Mouse (Mus musculus): ENCODE data around the gene Hmgn3. TPM values are rescaled to one million over a fixed set of nuclear protein-coding genes. Genes with fewer than 3 reads are reported as not detected.

Hmgn3 gene
- polyA plus RNA-seq, 1 experiment from 2014 or later, result 18.7 TPM

DNA sequence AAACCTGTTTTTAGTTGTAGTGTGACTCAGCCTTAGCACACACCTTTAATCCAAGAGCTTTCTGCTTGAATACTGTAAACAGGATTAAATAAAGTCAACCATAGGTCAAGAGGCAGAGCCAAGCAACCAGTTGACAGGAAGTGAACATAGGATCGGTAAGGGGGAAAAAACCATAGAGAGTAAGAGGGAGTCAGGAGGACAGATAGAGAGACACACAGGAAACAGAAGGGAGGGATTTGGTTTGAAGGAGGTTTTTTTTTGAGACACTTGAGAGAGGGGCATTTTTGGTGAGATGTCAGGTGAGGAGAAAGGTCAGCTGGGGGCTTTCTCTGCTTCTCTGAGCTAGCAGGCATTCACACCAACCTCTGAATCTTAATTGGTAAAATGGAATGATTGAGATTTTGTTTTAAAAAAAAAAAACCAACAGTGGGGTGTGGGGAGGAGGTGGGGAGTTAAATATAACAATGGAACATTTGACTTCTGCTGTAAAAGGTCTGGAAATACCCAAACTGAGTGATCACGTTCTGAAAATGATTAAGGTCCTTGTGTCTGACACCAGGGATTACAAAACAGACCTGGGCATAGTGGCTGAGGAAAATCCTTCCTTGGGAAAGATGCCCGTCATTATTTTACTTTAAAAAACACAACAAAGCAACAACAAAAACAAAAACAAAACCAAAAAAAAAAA lies 51.7 kb downstream of the Hmgn3 start:
- ATAC-seq (replicated peaks; ENCODE audit: low FRiP score), result no peak
- 66% methylated on average over 3 of the region's 3 CpGs for WGBS
- H3K4me1 ChIP-seq (replicated peaks; ENCODE audit: control insufficient read depth, insufficient read depth, low read length), result no peaks in the 10 kb centered on the region

DNA sequence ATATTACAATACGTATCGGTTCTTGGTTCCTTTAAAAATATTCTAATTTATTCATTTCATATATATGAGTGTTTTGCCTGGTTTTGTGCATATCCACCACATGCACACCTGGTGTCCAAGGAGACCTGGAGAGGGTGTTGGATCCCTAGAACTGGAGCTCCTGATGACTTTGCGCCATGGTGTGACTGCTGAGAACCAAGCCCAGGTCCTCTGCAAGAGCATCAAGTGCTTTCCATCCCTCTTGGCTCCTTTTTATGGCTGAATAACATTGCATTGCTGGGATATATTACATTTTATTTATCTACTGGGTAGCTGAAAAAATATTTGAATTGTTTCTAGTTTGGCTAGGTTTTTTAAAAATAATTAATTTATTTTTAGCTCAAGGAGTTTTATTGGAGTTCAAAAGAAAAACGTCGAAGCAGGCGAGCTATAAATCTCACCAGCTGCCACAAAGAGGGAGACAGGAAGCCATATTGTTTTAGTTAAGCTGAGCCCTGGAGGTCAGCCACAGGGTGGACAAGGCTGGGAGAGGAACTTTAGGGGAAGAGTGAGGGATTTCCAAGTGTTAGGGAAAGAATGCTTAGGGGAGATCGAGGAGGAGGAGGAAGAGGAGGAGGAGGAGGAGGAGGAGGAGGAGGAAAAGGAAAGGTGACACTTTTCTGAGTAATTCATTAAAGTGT lies 62.6 kb downstream of the Hmgn3 start:
- DNase-seq (ENCODE audit: low spot score), result no peak
- Histone ChIP-seq H3K9ac (ENCODE audit: low read depth, low read length) (no peak overlapping the region), H3K27ac (ENCODE audit: low read depth, low read length) (no peak overlapping the region), H3K9me3 (ENCODE audit: control insufficient read depth, low read length) (no peaks in the 10 kb centered on the region), H3K27me3 (replicated peaks; ENCODE audit: control insufficient read depth, insufficient read depth, low read length) (no peaks in the 10 kb centered on the region), H3K4me2 (no peak overlapping the region), H3K4me1 (replicated peaks; ENCODE audit: control insufficient read depth, insufficient read depth, low read length) (no peaks in the 10 kb centered on the region), H3K4me3 (ENCODE audit: low read depth, low read length) (no peak overlapping the region), H3K36me3 (ENCODE audit: control insufficient read depth, insufficient read depth, low read length) (no peaks in the 10 kb centered on the region)
- no peak for ATAC-seq (replicated peaks; ENCODE audit: low FRiP score)
- WGBS, result 66% methylated on average over 7 of the region's 7 CpGs

More for the DNA sequence above, 51.7 kb downstream of the Hmgn3 start:
- DNase-seq (ENCODE audit: low spot score), result no peak
- Histone ChIP-seq H3K27ac (ENCODE audit: low read depth, low read length) (no peak overlapping the region), H3K36me3 (ENCODE audit: control insufficient read depth, insufficient read depth, low read length) (no peaks in the 10 kb centered on the region), H3K4me2 (no peak overlapping the region), H3K9me3 (ENCODE audit: control insufficient read depth, low read length) (no peaks in the 10 kb centered on the region), H3K27me3 (replicated peaks; ENCODE audit: control insufficient read depth, insufficient read depth, low read length) (no peaks in the 10 kb centered on the region), H3K9ac (ENCODE audit: low read depth, low read length) (no peak overlapping the region), H3K4me3 (ENCODE audit: low read depth, low read length) (no peak overlapping the region)

DNA sequence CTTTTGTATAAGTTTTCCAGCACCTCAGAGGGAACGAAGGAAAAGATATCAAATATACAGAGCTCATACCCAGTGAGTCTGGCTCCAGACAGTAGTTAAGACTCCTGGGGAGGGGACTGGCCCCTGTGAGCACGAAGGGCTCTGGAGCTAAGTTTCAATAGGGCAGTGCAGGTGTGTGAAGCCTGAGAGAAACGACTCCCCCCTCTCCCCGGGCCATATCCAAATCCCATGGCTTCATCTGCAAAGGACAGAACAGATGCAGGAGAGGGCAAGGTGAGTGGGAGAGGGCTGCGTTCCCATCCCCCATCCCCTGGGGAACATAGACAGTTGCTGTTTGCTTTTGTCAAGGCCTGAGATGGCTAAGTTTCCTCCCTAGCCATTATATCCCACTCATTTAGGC lies 63.4 kb downstream of the Hmgn3 start:
- no peak for DNase-seq (ENCODE audit: low spot score)
- H3K9me3 ChIP-seq (ENCODE audit: control insufficient read depth, low read length), result no peaks in the 10 kb centered on the region
- H3K4me1 ChIP-seq (replicated peaks; ENCODE audit: control insufficient read depth, insufficient read depth, low read length), result no peaks in the 10 kb centered on the region
- H3K27me3 ChIP-seq (replicated peaks; ENCODE audit: control insufficient read depth, insufficient read depth, low read length), result no peaks in the 10 kb centered on the region
- WGBS, result 70% methylated on average over 5 of the region's 5 CpGs
- H3K4me2 ChIP-seq, result no peak overlapping the region
- no peak for ATAC-seq (replicated peaks; ENCODE audit: low FRiP score)
- no peak overlapping the region for H3K4me3 ChIP-seq (ENCODE audit: low read depth, low read length)
- H3K36me3 ChIP-seq (ENCODE audit: control insufficient read depth, insufficient read depth, low read length), result no peaks in the 10 kb centered on the region
- H3K9ac ChIP-seq (ENCODE audit: low read depth, low read length), result no peak overlapping the region
- no peak overlapping the region for H3K27ac ChIP-seq (ENCODE audit: low read depth, low read length)

DNA sequence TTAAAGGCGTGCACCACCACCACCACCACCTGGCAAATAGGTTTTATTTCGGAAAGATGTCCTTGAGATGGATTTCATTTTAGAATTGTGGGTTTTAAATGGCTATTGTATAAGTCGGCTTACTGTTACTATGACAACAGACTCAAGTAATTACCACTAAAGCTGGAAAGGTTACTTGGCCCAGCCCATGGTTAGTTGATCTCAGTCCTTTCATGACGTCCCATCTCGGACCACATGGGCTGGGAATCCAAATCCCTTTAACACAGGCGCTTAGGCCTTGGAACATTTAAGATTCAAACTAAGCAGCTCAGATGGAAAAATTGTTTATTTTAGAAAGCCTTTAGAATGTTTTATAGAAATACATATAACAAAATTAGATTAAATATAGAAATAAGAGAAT lies 64.2 kb downstream of the Hmgn3 start:
- 87% methylated on average over 6 of the region's 6 CpGs for WGBS
- Histone ChIP-seq H3K4me3 (ENCODE audit: low read depth, low read length) (no peak overlapping the region), H3K27ac (ENCODE audit: low read depth, low read length) (no peak overlapping the region), H3K4me2 (no peak overlapping the region), H3K9me3 (ENCODE audit: control insufficient read depth, low read length) (no peaks in the 10 kb centered on the region), H3K36me3 (ENCODE audit: control insufficient read depth, insufficient read depth, low read length) (no peaks in the 10 kb centered on the region), H3K27me3 (replicated peaks; ENCODE audit: control insufficient read depth, insufficient read depth, low read length) (no peaks in the 10 kb centered on the region), H3K4me1 (replicated peaks; ENCODE audit: control insufficient read depth, insufficient read depth, low read length) (no peaks in the 10 kb centered on the region), H3K9ac (ENCODE audit: low read depth, low read length) (no peak overlapping the region)
- no peak for DNase-seq (ENCODE audit: low spot score)
- no peak for ATAC-seq (replicated peaks; ENCODE audit: low FRiP score)

DNA sequence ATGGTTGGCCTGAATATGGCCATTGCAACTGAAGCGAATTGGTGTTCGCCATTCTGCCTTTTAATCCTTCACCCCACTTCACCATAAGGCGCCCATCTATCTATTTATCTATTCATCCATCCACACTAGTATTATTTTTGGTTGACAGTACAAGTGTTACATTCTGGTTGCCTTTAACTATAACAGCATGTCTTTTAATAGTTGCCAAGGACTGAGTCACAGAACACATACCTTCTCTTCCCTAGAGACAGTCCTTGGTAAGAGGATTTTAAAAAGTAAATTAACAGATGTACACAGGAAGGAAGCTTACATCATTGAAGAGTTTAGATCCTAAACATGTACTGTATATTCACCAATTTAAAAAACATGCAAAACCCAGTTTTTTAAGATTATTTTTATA lies 66.8 kb downstream of the Hmgn3 start:
- no peak overlapping the region for H3K27ac ChIP-seq (ENCODE audit: low read depth, low read length)
- WGBS, result 86% methylated on average over 3 of the region's 3 CpGs
- no peak for ATAC-seq (replicated peaks; ENCODE audit: low FRiP score)
- H3K9ac ChIP-seq (ENCODE audit: low read depth, low read length), result no peak overlapping the region
- DNase-seq (ENCODE audit: low spot score), result no peak
- H3K9me3 ChIP-seq (ENCODE audit: control insufficient read depth, low read length), result no peaks in the 10 kb centered on the region
- no peaks in the 10 kb centered on the region for H3K36me3 ChIP-seq (ENCODE audit: control insufficient read depth, insufficient read depth, low read length)
- no peaks in the 10 kb centered on the region for H3K27me3 ChIP-seq (replicated peaks; ENCODE audit: control insufficient read depth, insufficient read depth, low read length)
- no peaks in the 10 kb centered on the region for H3K4me1 ChIP-seq (replicated peaks; ENCODE audit: control insufficient read depth, insufficient read depth, low read length)
- H3K4me2 ChIP-seq, result no peak overlapping the region
- no peak overlapping the region for H3K4me3 ChIP-seq (ENCODE audit: low read depth, low read length)

DNA sequence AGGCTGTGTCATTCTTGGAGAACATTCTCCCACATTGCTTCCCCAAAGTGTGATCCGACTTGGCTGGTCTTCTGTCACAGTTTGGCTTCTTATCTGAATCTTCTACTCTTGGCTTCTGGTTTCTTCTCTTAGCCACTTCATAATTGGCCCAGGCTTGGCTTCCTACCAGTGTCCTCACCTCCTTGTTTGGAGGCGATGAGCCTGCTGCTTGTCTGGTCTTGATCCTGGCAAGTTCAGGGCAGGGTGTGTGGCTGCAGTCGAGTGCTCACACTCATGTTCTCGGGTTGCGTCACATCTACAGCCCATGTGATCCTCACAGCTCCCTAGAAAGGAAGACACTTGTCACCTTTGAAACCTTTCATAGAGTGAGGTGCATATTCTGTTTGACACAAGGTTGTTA lies 78.2 kb downstream of the Hmgn3 start:
- 74% methylated on average over 5 of the region's 5 CpGs for WGBS
- H3K9ac ChIP-seq (ENCODE audit: low read depth, low read length), result no peak overlapping the region
- H3K4me1 ChIP-seq (replicated peaks; ENCODE audit: control insufficient read depth, insufficient read depth, low read length), result no peaks in the 10 kb centered on the region
- no peaks in the 10 kb centered on the region for H3K27me3 ChIP-seq (replicated peaks; ENCODE audit: control insufficient read depth, insufficient read depth, low read length)
- H3K9me3 ChIP-seq (ENCODE audit: control insufficient read depth, low read length), result no peaks in the 10 kb centered on the region
- H3K36me3 ChIP-seq (ENCODE audit: control insufficient read depth, insufficient read depth, low read length), result no peaks in the 10 kb centered on the region
- ATAC-seq (replicated peaks; ENCODE audit: low FRiP score), result no peak
- H3K4me3 ChIP-seq (ENCODE audit: low read depth, low read length), result no peak overlapping the region
- H3K4me2 ChIP-seq, result no peak overlapping the region
- H3K27ac ChIP-seq (ENCODE audit: low read depth, low read length), result no peak overlapping the region
- DNase-seq (ENCODE audit: low spot score), result no peak

DNA sequence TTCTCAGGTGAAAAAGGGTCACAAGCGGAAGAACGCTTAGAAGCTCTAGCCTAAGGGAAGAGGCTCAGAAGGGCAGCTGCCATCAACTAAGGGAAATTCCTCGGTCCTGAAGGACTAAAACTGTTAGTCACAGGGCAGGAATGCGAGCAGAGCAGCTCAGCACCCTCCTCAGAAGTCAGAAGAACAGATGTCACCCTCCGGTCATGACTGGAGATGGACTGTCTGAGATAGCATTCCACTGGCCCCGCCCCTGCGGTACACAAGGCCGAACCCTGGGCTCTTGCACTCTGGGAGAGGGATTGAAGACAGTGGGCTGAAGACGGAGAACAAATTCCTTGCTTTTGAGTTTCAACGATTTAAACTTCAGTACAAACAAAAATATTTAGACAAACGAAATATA lies 85.2 kb downstream of the Hmgn3 start:
- WGBS, result 67% methylated on average over 11 of the region's 11 CpGs
- DNase-seq (ENCODE audit: low spot score), result no peak
- H3K9ac ChIP-seq (ENCODE audit: low read depth, low read length), result no peak overlapping the region
- H3K27ac ChIP-seq (ENCODE audit: low read depth, low read length), result no peak overlapping the region
- H3K27me3 ChIP-seq (replicated peaks; ENCODE audit: control insufficient read depth, insufficient read depth, low read length), result no peaks in the 10 kb centered on the region
- H3K4me3 ChIP-seq (ENCODE audit: low read depth, low read length), result no peak overlapping the region
- no peak for ATAC-seq (replicated peaks; ENCODE audit: low FRiP score)
- H3K4me1 ChIP-seq (replicated peaks; ENCODE audit: control insufficient read depth, insufficient read depth, low read length), result no peaks in the 10 kb centered on the region
- H3K9me3 ChIP-seq (ENCODE audit: control insufficient read depth, low read length), result no peaks in the 10 kb centered on the region
- H3K36me3 ChIP-seq (ENCODE audit: control insufficient read depth, insufficient read depth, low read length), result no peaks in the 10 kb centered on the region
- no peak overlapping the region for H3K4me2 ChIP-seq
